Mouse (Mus musculus): ENCODE results near the gene Slc23a2.
A peak's percentile ranks its signal among the peaks of the same experiment; 100 is the strongest.

Gene Slc23a2

DNA sequence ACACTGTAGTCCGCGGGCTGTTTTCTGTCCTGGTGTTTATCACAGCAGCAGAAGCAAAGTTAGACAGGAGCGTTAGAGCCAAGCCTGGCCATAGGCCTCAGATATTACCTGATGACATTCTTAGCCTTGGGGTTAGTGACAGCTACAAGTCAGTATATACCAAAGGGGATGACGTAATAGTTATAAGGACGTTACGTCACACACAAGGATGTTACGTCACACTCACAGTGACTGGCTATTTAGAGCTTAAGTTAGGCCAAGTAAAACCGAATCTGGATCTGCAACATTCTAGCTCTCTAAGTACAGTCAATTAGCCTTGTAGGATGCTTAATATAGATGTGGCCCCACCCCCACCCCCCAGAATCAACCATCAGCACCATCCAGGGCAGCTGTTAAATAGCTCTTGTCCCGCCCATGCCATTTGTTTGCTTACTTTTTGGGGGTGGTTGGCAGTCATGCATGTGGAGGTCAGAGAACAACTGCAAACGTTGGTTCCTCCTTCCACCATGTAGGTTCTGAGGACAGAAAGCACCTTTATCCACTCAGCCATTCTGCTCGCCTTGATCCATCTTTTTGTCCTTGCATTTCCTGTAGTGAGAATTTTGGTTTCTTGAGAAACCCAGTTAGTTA, 96.7 kb downstream of the Slc23a2 start:
- DNase-seq (ENCODE audit: low read depth, low spot score), result no peak

GRCm38 (mm10) chr2:132047364-132047763, 97.5 kb downstream of the Slc23a2 start:
- DNase-seq (ENCODE audit: low read depth, low spot score), result peak; percentile 72

- no peak for DNase-seq (ENCODE audit: low read depth, low spot score)
Measured at GRCm38 (mm10) chr2:132046659-132047058, 98.2 kb downstream of the Slc23a2 start.

DNA sequence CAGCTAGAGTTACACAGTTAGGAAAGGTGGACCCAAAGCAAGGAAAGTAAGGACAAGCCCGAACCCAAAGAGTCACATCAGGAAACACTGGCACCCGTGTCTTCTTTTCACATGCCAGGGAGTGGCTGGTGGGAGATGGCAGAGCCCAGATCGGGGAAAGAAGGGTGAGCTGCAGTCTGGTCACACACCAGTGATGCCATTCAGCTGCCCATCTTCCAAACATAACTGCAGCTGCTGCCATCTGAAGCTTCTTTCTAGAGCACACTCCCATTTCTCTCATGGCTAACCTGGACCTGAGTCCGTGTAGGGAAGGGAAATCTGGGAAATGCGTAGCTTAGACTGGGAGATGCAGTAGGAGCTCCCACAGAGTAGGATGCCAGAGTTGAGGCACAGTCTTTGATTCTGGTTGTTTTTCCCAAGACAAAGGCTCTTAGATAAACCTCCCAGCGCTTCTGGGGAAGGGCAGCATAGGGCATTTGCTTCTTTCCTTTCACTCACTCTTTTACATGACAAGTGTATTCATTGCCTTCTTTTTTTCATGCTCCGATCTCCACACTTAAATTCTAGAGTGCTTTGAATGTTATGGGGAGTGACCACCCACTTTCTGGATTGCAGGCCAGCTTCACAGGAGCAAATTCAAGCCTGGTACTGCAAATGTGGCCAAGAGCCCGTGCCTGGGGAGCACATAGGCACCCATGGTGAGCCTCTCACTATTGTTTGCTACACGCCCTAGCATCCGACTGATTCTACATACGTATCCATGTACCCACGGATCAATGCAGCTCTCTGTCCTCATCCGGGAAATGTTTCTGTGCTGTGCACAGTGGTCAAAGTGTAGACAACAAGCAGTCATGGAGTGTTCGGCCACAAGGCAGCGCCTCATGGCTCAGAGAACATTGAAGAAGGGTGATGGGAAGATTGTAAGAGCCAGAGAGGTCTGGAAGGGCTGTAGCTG, 100.3 kb downstream of the Slc23a2 start:
- DNase-seq (ENCODE audit: low read depth, low spot score), result no peak

DNA sequence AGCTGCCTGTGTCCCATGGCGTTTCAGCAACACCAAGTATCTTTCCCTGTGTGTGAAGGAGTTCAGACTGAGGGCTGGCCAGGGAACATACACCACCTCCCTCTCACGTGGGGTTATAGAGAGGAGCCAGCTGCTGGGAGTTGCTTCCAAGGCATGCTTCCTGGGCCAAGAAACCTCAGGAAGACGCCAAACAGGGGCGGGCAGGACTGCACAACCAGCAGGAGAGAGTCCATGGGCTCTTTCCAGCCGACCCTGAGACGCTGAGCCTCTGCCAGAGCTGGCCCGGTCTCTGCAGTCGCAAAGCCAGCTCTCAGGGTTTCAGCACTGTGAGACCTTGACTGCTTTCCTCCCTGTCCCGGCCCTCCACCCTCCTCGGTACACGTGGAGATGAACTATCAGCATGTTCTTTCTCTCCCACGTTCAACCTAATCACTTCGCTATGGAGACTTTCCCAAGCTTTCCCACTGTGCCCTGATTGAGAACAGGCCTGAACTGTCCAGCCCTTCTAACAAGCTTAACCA, 101.7 kb downstream of the Slc23a2 start:
- DNase-seq (ENCODE audit: low read depth, low spot score), result no peak

GRCm38 (mm10) chr2:132039894-132040293, 105.0 kb downstream of the Slc23a2 start:
- DNase-seq (ENCODE audit: low read depth, low spot score), result no peak

DNA sequence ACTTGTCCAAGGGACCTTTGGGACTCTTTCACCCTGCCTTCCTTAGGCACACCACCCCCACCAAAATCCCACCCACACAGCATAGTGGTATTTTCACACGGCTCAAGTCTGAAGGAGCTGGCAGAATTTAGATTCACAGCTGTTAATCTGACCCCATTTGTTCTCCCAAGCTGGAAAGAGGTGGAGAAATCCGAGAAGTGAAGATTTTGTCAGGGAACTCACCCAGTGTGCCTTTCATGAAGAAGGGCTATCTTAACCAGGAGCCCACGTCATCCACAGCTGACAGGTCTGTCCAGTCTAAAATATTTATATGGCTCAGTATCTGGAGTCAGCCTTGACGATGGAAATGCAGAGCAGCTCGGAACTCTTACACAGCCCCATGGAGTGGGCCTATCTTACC, 108.6 kb downstream of the Slc23a2 start:
- DNase-seq (ENCODE audit: low read depth, low spot score), result no peak

- DNase-seq (ENCODE audit: low read depth, low spot score), result no peak
Measured at GRCm38 (mm10) chr2:132035470-132035835, 109.5 kb downstream of the Slc23a2 start.

- DNase-seq (ENCODE audit: low read depth, low spot score), result no peak
Measured at GRCm38 (mm10) chr2:132034590-132035469, 110.1 kb downstream of the Slc23a2 start.

GRCm38 (mm10) chr2:132031364-132032095, 113.4 kb downstream of the Slc23a2 start:
- DNase-seq (ENCODE audit: low read depth, low spot score), result no peak

GRCm38 (mm10) chr2:132030418-132031363, 114.2 kb downstream of the Slc23a2 start:
- DNase-seq (ENCODE audit: low read depth, low spot score), result peak; percentile 64

- peak; percentile 89 for DNase-seq (ENCODE audit: low read depth, low spot score)
Measured at GRCm38 (mm10) chr2:132029646-132030417, 115.1 kb downstream of the Slc23a2 start, which contains the start of gene Rassf2. Rassf2 (minus strand) TSS chr2:132030258.

GRCm38 (mm10) chr2:132028894-132029605, 115.9 kb downstream of the Slc23a2 start:
- no peak for DNase-seq (ENCODE audit: low read depth, low spot score)

DNA sequence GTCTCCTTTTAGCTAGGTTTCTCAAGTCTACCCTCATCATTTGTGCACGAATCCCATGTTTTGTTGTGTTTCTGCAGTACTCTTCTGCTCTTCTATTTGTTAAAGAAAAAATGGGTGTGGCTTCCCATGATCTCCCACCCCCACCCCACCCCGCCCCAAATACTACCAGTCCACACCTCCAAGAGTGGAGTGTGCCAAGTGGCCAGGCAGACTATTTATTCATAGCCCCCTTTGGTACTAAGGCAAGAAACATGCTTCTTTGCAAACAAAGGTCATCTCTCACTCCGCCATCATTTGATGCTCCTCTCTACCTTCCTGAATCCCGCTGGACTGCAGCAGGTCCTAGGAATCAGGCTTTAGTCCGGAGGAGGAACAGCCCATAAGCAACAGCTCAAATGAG, 116.8 kb downstream of the Slc23a2 start:
- no peak for DNase-seq (ENCODE audit: low read depth, low spot score)

DNA sequence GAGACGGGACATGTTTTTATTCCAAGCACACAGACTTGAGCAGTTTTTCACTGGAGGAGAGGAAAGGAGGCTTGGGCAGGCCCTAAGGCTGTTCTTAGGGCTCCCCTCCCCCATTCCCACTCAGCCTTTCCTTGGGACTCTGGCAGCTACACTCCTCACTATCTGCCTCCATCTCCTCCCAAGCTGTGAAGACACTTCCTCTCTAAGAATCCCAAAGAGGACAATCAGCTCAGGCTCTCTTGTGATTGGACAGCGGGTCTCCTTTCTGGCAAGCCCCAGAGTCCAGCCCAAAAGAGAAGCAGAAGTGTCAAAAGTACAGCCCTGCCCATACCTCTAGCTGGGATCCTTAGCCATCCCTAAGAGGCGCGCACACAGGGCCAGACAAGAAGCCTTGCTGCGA, 117.5 kb downstream of the Slc23a2 start:
- DNase-seq (ENCODE audit: low read depth, low spot score), result no peak

GRCm38 (mm10) chr2:132024028-132024427, 120.9 kb downstream of the Slc23a2 start:
- DNase-seq (ENCODE audit: low read depth, low spot score), result no peak

DNA sequence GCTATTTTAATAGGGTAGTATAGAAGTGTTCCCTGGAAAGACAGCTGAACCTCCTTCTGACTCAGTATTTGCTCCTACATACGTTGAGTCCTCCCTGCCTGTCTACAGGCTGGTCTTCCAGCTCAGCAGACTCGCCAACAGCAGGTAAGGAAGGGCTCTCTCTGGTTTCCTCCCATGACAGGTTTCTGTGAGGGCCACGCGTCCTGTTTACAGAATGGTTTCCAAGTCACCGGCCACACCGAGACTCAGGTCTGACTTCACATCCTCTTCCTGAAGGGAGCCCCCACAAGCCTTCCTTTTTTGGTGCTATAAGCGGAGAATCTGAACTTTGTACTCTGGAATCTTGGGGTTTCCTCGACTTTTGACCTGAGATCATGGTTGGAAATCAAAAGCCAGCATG, 122.3 kb downstream of the Slc23a2 start:
- DNase-seq (ENCODE audit: low read depth, low spot score), result no peak

DNA sequence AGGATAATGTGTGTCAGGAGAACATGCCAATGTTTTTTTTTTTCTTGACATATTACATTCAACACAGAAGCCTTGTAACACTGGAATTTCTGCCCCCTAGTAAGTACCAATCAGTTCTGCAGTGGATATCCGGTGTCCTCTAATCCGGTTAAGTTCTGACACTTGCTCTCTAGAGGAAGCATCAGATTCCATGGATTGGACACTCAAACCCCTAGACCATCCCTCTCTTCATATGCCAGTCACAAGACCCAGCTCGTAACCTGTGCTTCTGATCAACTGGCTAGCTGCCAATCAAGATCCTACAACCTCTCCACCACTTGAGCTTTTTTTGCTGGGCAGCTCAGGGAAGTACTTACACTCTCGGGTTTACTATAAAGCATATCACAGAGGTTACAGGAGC, 123.3 kb downstream of the Slc23a2 start:
- DNase-seq (ENCODE audit: low read depth, low spot score), result no peak

Data from telencephalon, adult 2 months (tissue).